Mouse (Mus musculus): ENCODE measurements around the gene Aff1. TPM values are rescaled to one million over a fixed set of nuclear protein-coding genes. Genes with fewer than 3 reads are reported as not detected.

Gene Aff1
- polyA plus RNA-seq, 1 experiment, result 50.1 TPM

GRCm38 (mm10) chr5:103721490-103721889 is 29.3 kb downstream of the Aff1 start:
- Histone ChIP-seq H3K4me3 (ENCODE audit: insufficient read depth, low read length) (no peak overlapping the region), H3K4me1 (ENCODE audit: control insufficient read depth, insufficient read depth, low read length) (peaks cover 17% of the 10 kb centered on the region), H3K27ac (ENCODE audit: insufficient read depth, low read length) (no peak overlapping the region)
- TF ChIP-seq POLR2A (IDR thresholded peaks at IDR 0.05; ENCODE audit: low read depth, low read length) (no peak), CTCF (IDR thresholded peaks at IDR 0.05; ENCODE audit: borderline replicate concordance, insufficient read depth, low read length) (no peak)

- no peak overlapping the region for H3K4me3 ChIP-seq (ENCODE audit: insufficient read depth, low read length)
- no peak overlapping the region for H3K27ac ChIP-seq (ENCODE audit: insufficient read depth, low read length)
- TF ChIP-seq POLR2A (IDR thresholded peaks at IDR 0.05; ENCODE audit: low read depth, low read length) (no peak), CTCF (IDR thresholded peaks at IDR 0.05; ENCODE audit: borderline replicate concordance, insufficient read depth, low read length) (no peak)
- peaks cover 11% of the 10 kb centered on the region for H3K4me1 ChIP-seq (ENCODE audit: control insufficient read depth, insufficient read depth, low read length)
These were observed 30.5 kb downstream of the Aff1 start for GRCm38 (mm10) chr5:103722721-103723120.

GRCm38 (mm10) chr5:103724384-103724783 is 32.2 kb downstream of the Aff1 start:
- Histone ChIP-seq H3K4me1 (ENCODE audit: control insufficient read depth, insufficient read depth, low read length) (peaks cover 11% of the 10 kb centered on the region), H3K27ac (ENCODE audit: insufficient read depth, low read length) (no peak overlapping the region), H3K4me3 (ENCODE audit: insufficient read depth, low read length) (no peak overlapping the region)
- no peak for TF ChIP-seq CTCF (IDR thresholded peaks at IDR 0.05; ENCODE audit: borderline replicate concordance, insufficient read depth, low read length)

DNA sequence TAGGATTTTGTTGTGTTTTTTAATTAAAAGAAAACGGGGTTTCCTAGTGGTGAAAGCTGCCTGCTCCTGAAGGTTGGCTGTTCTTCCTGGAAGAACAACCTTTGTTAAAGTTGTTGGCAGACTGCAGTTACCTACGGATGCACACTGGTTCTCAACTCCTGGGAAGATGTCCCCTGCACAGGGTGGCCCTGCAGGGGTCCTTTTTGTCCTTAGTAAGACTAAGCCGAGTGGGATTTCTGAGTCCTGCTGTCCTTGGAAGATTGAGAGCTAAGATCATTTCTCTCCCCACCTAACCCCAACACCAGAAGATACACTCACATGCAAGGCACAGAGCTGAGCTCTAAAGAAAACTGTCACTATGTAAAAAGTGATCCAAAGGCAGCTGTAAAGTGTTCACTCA is 32.6 kb downstream of the Aff1 start:
- Histone ChIP-seq H3K27ac (ENCODE audit: insufficient read depth, low read length) (no peak overlapping the region), H3K4me1 (ENCODE audit: control insufficient read depth, insufficient read depth, low read length) (peaks cover 11% of the 10 kb centered on the region), H3K4me3 (ENCODE audit: insufficient read depth, low read length) (no peak overlapping the region)
- TF ChIP-seq CTCF (IDR thresholded peaks at IDR 0.05; ENCODE audit: borderline replicate concordance, insufficient read depth, low read length), result no peak
- TF ChIP-seq POLR2A (IDR thresholded peaks at IDR 0.05; ENCODE audit: low read depth, low read length), result no peak

DNA sequence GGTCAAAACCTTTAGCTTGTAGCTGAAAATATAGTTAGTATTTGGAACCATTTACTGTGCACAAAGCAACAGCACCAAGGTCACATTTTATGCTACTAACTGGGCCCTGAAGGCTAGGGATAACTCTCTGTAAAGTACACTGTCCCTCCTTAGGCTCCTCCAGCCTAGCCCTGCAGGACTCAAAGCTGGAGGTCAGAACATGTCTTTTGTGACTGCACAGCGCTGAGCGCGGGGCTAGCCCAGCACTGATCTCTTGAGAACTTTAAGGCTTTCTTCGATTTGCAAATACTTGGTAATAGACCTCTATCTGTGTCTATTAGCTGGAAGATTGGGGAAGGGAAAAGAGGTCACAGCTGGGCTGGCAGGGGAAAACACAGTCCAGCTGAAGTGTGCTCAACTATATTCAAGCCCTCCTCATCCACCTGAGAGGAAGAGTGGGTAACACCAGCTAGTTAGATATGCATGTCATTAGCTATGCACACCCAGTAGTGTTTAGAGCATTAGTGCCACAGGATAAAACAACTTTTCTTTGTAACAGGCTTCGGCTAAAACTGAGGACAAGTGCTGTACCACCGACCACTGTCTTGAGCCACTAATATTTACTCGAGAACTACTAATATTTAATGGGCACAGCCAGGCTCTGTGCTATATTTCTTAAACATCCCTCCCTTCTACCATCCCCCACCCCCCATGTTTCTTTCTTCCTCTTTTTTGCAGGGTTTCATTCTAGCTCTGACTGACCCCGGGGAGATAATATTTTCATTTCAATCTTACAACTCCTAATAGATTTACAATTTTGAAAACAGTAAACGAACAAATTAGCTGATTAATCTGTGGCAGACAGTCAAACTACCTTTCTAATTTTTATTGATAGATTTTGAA is 33.3 kb downstream of the Aff1 start:
- H3K4me3 ChIP-seq (ENCODE audit: insufficient read depth, low read length), result no peak overlapping the region
- TF ChIP-seq CTCF (IDR thresholded peaks at IDR 0.05; ENCODE audit: borderline replicate concordance, insufficient read depth, low read length) (no peak), POLR2A (IDR thresholded peaks at IDR 0.05; ENCODE audit: low read depth, low read length) (no peak)
- H3K4me1 ChIP-seq (ENCODE audit: control insufficient read depth, insufficient read depth, low read length), result peaks cover 11% of the 10 kb centered on the region
- no peak overlapping the region for H3K27ac ChIP-seq (ENCODE audit: insufficient read depth, low read length)

GRCm38 (mm10) chr5:103726281-103726938 is 34.2 kb downstream of the Aff1 start:
- no peak overlapping the region for H3K4me3 ChIP-seq (ENCODE audit: insufficient read depth, low read length)
- H3K4me1 ChIP-seq (ENCODE audit: control insufficient read depth, insufficient read depth, low read length), result peaks cover 17% of the 10 kb centered on the region
- TF ChIP-seq POLR2A (IDR thresholded peaks at IDR 0.05; ENCODE audit: low read depth, low read length) (no peak), CTCF (IDR thresholded peaks at IDR 0.05; ENCODE audit: borderline replicate concordance, insufficient read depth, low read length) (no peak)

DNA sequence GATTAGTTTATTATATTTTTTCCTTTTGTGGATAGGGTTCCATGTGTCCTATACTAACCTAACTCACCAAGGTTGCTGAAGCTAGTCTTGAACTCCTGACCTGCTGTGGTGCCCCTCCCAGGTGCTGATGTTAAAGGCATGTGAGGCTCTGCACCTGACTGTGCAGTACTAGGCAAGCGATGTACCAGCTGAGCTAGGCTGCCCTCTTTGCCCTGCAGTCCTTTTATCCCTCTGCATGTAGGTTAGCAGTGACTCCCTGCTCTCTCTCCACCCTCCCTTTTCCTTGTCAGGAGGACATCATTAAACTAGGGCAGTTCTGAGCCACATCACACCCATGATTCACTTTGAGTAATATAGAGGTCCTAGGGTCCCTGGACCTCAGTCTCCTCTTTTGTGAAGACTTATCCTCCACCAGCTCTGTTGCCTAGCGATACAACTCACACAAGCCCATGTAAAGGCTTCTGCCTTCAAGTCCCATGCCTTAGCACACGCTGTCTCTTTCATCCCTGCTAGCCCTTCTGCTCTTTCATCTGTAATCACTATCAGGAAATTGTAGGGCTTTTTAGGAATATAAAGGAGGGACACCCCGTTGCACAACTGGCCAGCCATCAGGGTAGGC is 35.7 kb downstream of the Aff1 start:
- no peak overlapping the region for H3K27ac ChIP-seq (ENCODE audit: insufficient read depth, low read length)
- TF ChIP-seq POLR2A (IDR thresholded peaks at IDR 0.05; ENCODE audit: low read depth, low read length) (no peak), CTCF (IDR thresholded peaks at IDR 0.05; ENCODE audit: borderline replicate concordance, insufficient read depth, low read length) (no peak)
- H3K4me1 ChIP-seq (ENCODE audit: control insufficient read depth, insufficient read depth, low read length), result peaks cover 17% of the 10 kb centered on the region
- H3K4me3 ChIP-seq (ENCODE audit: insufficient read depth, low read length), result no peak overlapping the region

More at GRCm38 (mm10) chr5:103726281-103726938, 34.2 kb downstream of the Aff1 start:
- no peak overlapping the region for H3K27ac ChIP-seq (ENCODE audit: insufficient read depth, low read length)

GRCm38 (mm10) chr5:103729225-103729624 is 37.1 kb downstream of the Aff1 start:
- Histone ChIP-seq H3K4me3 (ENCODE audit: insufficient read depth, low read length) (no peak overlapping the region), H3K27ac (ENCODE audit: insufficient read depth, low read length) (no peak overlapping the region), H3K4me1 (ENCODE audit: control insufficient read depth, insufficient read depth, low read length) (peaks cover 10% of the 10 kb centered on the region)
- TF ChIP-seq CTCF (IDR thresholded peaks at IDR 0.05; ENCODE audit: borderline replicate concordance, insufficient read depth, low read length) (no peak), POLR2A (IDR thresholded peaks at IDR 0.05; ENCODE audit: low read depth, low read length) (no peak)

DNA sequence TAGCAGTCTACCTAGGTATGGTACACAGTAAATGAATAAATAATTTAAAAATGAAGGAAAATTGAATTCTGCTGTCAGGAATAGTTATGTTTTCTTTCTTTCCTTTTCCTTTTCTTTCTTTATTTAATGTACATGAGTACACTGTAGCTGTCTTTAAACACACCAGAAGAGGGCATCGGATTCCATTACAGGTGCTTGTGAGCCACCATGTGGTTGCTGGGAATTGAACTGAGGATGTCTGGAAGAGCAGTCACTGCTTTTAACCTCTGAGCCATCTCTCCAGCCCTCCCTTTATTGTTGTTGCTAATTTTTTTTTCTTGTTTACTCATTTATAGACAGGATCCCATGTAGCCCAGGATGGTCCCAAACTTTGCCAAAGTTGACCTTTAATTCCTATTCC is 38.0 kb downstream of the Aff1 start:
- TF ChIP-seq CTCF (IDR thresholded peaks at IDR 0.05; ENCODE audit: borderline replicate concordance, insufficient read depth, low read length) (no peak), POLR2A (IDR thresholded peaks at IDR 0.05; ENCODE audit: low read depth, low read length) (no peak)
- no peak overlapping the region for H3K27ac ChIP-seq (ENCODE audit: insufficient read depth, low read length)
- H3K4me1 ChIP-seq (ENCODE audit: control insufficient read depth, insufficient read depth, low read length), result peaks cover 6% of the 10 kb centered on the region
- no peak overlapping the region for H3K4me3 ChIP-seq (ENCODE audit: insufficient read depth, low read length)

DNA sequence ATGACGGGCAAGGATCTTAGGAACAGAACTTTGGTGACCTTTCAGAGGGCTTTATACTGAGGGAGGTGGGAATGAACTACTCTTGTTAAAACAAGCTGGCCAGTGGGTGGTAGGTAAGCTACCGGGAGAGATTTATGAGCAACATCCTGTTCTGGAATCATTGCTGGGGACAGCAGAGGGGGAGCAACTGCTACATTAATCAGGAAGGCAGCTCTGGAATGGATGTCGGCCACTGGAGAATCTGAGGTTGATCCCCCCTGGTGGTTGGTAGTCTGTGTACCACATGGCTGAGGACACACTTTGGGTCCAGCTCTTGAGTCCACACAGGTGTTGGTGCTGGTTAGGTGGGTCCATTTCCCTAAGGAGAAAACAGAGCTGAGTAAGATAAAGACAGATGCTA is 38.6 kb downstream of the Aff1 start:
- no peak for TF ChIP-seq CTCF (IDR thresholded peaks at IDR 0.05; ENCODE audit: borderline replicate concordance, insufficient read depth, low read length)
- no peak for TF ChIP-seq POLR2A (IDR thresholded peaks at IDR 0.05; ENCODE audit: low read depth, low read length)
- H3K4me1 ChIP-seq (ENCODE audit: control insufficient read depth, insufficient read depth, low read length), result peaks cover 6% of the 10 kb centered on the region
- H3K4me3 ChIP-seq (ENCODE audit: insufficient read depth, low read length), result no peak overlapping the region
- no peak overlapping the region for H3K27ac ChIP-seq (ENCODE audit: insufficient read depth, low read length)

Data from embryonic fibroblast, embryonic 13.5 days (primary cell).